Mouse (Mus musculus) liver, embryonic 12.5 days (tissue): ENCODE measurements at regions not wholly inside any gene's neighbourhood (a gene's known extent, or its start where the extent isn't known, plus 50 kb on each side); places are given as distances from the start of the nearest gene placed in this dataset.

Experiments
- ATAC-seq: fragments of 200-750 bp; cut with Nextera tagmentation; 2 replicates; pipeline ENCODE4 v1.8.0; 2017; ENCODE audit warnings: moderate number of reproducible peaks, mild to moderate bottlenecking, moderate library complexity
- H3K27ac ChIP-seq: fragments of 300-500 bp; sonication (generic); 2 replicates; pipeline ENCODE4 v1.5.1; 2016; ENCODE audit warnings: mild to moderate bottlenecking
- H3K27me3 ChIP-seq: fragments of 300-500 bp; sonication (generic); replicated peaks from 2 replicates; pipeline ENCODE4 v1.6.1; 2016; ENCODE audit warnings: mild to moderate bottlenecking, moderate library complexity
- H3K36me3 ChIP-seq: fragments of 300-500 bp; sonication (generic); 2 replicates; pipeline ENCODE4 v1.6.1; 2016; ENCODE audit warnings: mild to moderate bottlenecking, moderate library complexity
- H3K4me1 ChIP-seq: fragments of 300-500 bp; sonication (generic); 2 replicates; pipeline ENCODE4 v1.6.1; 2016
- H3K4me2 ChIP-seq: fragments of 300-500 bp; sonication (generic); 2 replicates; pipeline ENCODE4 v1.6.1; 2016; ENCODE audit warnings: mild to moderate bottlenecking, moderate library complexity
- H3K4me3 ChIP-seq: fragments of 300-500 bp; sonication (generic); 2 replicates; pipeline ENCODE4 v1.5.1; 2016; ENCODE audit warnings: mild to moderate bottlenecking, moderate library complexity
- H3K9ac ChIP-seq: fragments of 300-500 bp; sonication (generic); 2 replicates; pipeline ENCODE4 v1.6.1; 2016; ENCODE audit warnings: mild to moderate bottlenecking, moderate library complexity
- H3K9me3 ChIP-seq: fragments of 300-500 bp; sonication (generic); replicated peaks from 2 replicates; pipeline ENCODE4 v1.6.1; 2016; ENCODE audit warnings: mild to moderate bottlenecking, moderate library complexity
- WGBS: fragments of 180-500 bp; shearing (Covaris S2); methylation state at CpG from one replicate; pipeline ENCODE4 v1.1.7; 2016; ENCODE audit not compliant: insufficient replicate concordance; 5-methylcytosine and 5-hydroxymethylcytosine counted together

- Histone ChIP-seq H3K4me2 (no peak overlapping the region), H3K4me3 (no peak overlapping the region), H3K4me1 (0 out of 2 replicates have a peak, but pooled peaks cover 9% of the 10 kb centered on the region), H3K36me3 (no peaks in the 10 kb centered on the region), H3K9ac (no peak overlapping the region), H3K27me3 (no peaks in the 10 kb centered on the region), H3K9me3 (no peaks in the 10 kb centered on the region), H3K27ac (no peak overlapping the region)
- no peak for ATAC-seq
- 41% methylated on average over 1 of the region's 1 CpGs for WGBS
Measured at GRCm38 (mm10) chr14:62166006-62166405, 126.4 kb upstream of the Rnaseh2b start.

GRCm38 (mm10) chr14:62166596-62166995 lies 125.8 kb upstream of the Rnaseh2b start:
- WGBS, result 41% methylated on average over 5 of the region's 5 CpGs
- H3K27me3 ChIP-seq, result no peaks in the 10 kb centered on the region

GRCm38 (mm10) chr14:62167090-62167489 lies 125.3 kb upstream of the Rnaseh2b start:
- no peak for ATAC-seq
- H3K4me1 ChIP-seq, result 0 out of 2 replicates have a peak, but pooled peaks cover 9% of the 10 kb centered on the region
- 42% methylated on average over 6 of the region's 6 CpGs for WGBS
- no peaks in the 10 kb centered on the region for H3K36me3 ChIP-seq
- H3K27ac ChIP-seq, result no peak overlapping the region
- H3K27me3 ChIP-seq, result no peaks in the 10 kb centered on the region
- H3K9ac ChIP-seq, result no peak overlapping the region
- no peaks in the 10 kb centered on the region for H3K9me3 ChIP-seq
- no peak overlapping the region for H3K4me3 ChIP-seq
- H3K4me2 ChIP-seq, result no peak overlapping the region

More at GRCm38 (mm10) chr14:62166596-62166995, 125.8 kb upstream of the Rnaseh2b start:
- Histone ChIP-seq H3K9ac (no peak overlapping the region), H3K4me2 (no peak overlapping the region), H3K9me3 (no peaks in the 10 kb centered on the region), H3K4me3 (no peak overlapping the region), H3K4me1 (0 out of 2 replicates have a peak, but pooled peaks cover 9% of the 10 kb centered on the region), H3K27ac (no peak overlapping the region), H3K36me3 (no peaks in the 10 kb centered on the region)
- no peak for ATAC-seq

GRCm38 (mm10) chr14:62168711-62169110 lies 123.7 kb upstream of the Rnaseh2b start:
- H3K9ac ChIP-seq, result no peak overlapping the region
- H3K36me3 ChIP-seq, result no peaks in the 10 kb centered on the region
- 43% methylated on average over 6 of the region's 6 CpGs for WGBS
- H3K9me3 ChIP-seq, result no peaks in the 10 kb centered on the region
- no peak overlapping the region for H3K27ac ChIP-seq
- H3K27me3 ChIP-seq, result no peaks in the 10 kb centered on the region
- H3K4me2 ChIP-seq, result no peak overlapping the region
- no peak for ATAC-seq
- 0 out of 2 replicates have a peak, but pooled peaks cover 9% of the 10 kb centered on the region for H3K4me1 ChIP-seq
- H3K4me3 ChIP-seq, result no peak overlapping the region

- Histone ChIP-seq H3K4me2 (no peak overlapping the region), H3K4me3 (no peak overlapping the region), H3K27ac (no peak overlapping the region), H3K4me1 (0 out of 2 replicates have a peak, but pooled peaks cover 9% of the 10 kb centered on the region), H3K9me3 (no peaks in the 10 kb centered on the region), H3K9ac (no peak overlapping the region), H3K36me3 (no peaks in the 10 kb centered on the region), H3K27me3 (no peaks in the 10 kb centered on the region)
- WGBS, result 49% methylated on average over 5 of the region's 5 CpGs
- ATAC-seq, result no peak
Measured at GRCm38 (mm10) chr14:62170385-62170784, 122.0 kb upstream of the Rnaseh2b start.

- Histone ChIP-seq H3K27me3 (no peaks in the 10 kb centered on the region), H3K4me3 (no peak overlapping the region), H3K4me1 (0 out of 2 replicates have a peak, but pooled peaks cover 9% of the 10 kb centered on the region), H3K27ac (no peak overlapping the region), H3K36me3 (no peaks in the 10 kb centered on the region), H3K4me2 (no peak overlapping the region), H3K9me3 (no peaks in the 10 kb centered on the region), H3K9ac (no peak overlapping the region)
- 74% methylated on average over 15 of the region's 15 CpGs for WGBS
- ATAC-seq, result no peak
Measured at GRCm38 (mm10) chr14:62171256-62172047, 120.9 kb upstream of the Rnaseh2b start.

- Histone ChIP-seq H3K4me3 (no peak overlapping the region), H3K9me3 (no peaks in the 10 kb centered on the region), H3K9ac (no peak overlapping the region), H3K27me3 (no peaks in the 10 kb centered on the region), H3K4me2 (no peak overlapping the region), H3K27ac (no peak overlapping the region), H3K36me3 (no peaks in the 10 kb centered on the region), H3K4me1 (no peaks in the 10 kb centered on the region)
- no peak for ATAC-seq
- WGBS, result 66% methylated on average over 16 of the region's 16 CpGs
Measured at GRCm38 (mm10) chr14:62173835-62174530, 118.4 kb upstream of the Rnaseh2b start.

- WGBS, result 44% methylated on average over 12 of the region's 12 CpGs
- Histone ChIP-seq H3K4me3 (no peak overlapping the region), H3K36me3 (no peaks in the 10 kb centered on the region), H3K27ac (no peak overlapping the region), H3K27me3 (no peaks in the 10 kb centered on the region), H3K4me2 (no peak overlapping the region), H3K9me3 (no peaks in the 10 kb centered on the region), H3K9ac (no peak overlapping the region), H3K4me1 (no peaks in the 10 kb centered on the region)
- ATAC-seq, result no peak
Measured at GRCm38 (mm10) chr14:62175384-62176048, 116.9 kb upstream of the Rnaseh2b start.

- no peak overlapping the region for H3K4me2 ChIP-seq
- ATAC-seq, result no peak
- no peaks in the 10 kb centered on the region for H3K4me1 ChIP-seq
- no peak overlapping the region for H3K9ac ChIP-seq
- WGBS, result 70% methylated on average over 5 of the region's 5 CpGs
- H3K27ac ChIP-seq, result no peak overlapping the region
- H3K4me3 ChIP-seq, result no peak overlapping the region
- H3K9me3 ChIP-seq, result no peaks in the 10 kb centered on the region
- no peaks in the 10 kb centered on the region for H3K36me3 ChIP-seq
- H3K27me3 ChIP-seq, result no peaks in the 10 kb centered on the region
Measured at GRCm38 (mm10) chr14:62177509-62177908, 114.9 kb upstream of the Rnaseh2b start.

- Histone ChIP-seq H3K27me3 (no peaks in the 10 kb centered on the region), H3K9me3 (no peaks in the 10 kb centered on the region), H3K36me3 (no peaks in the 10 kb centered on the region), H3K27ac (no peak overlapping the region), H3K9ac (no peak overlapping the region), H3K4me2 (no peak overlapping the region), H3K4me3 (no peak overlapping the region), H3K4me1 (no peaks in the 10 kb centered on the region)
- ATAC-seq, result no peak
- WGBS, result 63% methylated on average over 11 of the region's 11 CpGs
Measured at GRCm38 (mm10) chr14:62187360-62187759, 105.0 kb upstream of the Rnaseh2b start.

GRCm38 (mm10) chr14:62188147-62188885 lies 104.1 kb upstream of the Rnaseh2b start:
- WGBS, result 49% methylated on average over 7 of the region's 7 CpGs
- no peak for ATAC-seq

More at GRCm38 (mm10) chr14:62188147-62188885, 104.1 kb upstream of the Rnaseh2b start:
- Histone ChIP-seq H3K9ac (no peak overlapping the region), H3K36me3 (no peaks in the 10 kb centered on the region), H3K9me3 (no peaks in the 10 kb centered on the region), H3K27ac (no peak overlapping the region), H3K4me2 (no peak overlapping the region), H3K27me3 (no peaks in the 10 kb centered on the region), H3K4me1 (no peaks in the 10 kb centered on the region), H3K4me3 (no peak overlapping the region)
